ENCODE assay signal across 9 mouse cellular contexts in genomic region chr2:165875406-165875955, GRCm38 (mm10). TPM values are rescaled to one million over a fixed set of nuclear protein-coding genes. Genes with fewer than 3 reads are reported as not detected.
DNase-seq lines count a peak whose midpoint lies in the region; ATAC-seq and TF ChIP-seq lines count a peak whose summit lies in the region.
"Had no signal": no experiment of that assay in that cellular context is flagged by ENCODE, and none has a peak within 500 bp of the region (broad histone marks: within the 10 kb centered on the region; RNA-seq: fewer than 3 reads in every experiment).

No protein-coding gene starts in this region.

- peaks cover 9% of the 10 kb centered on the region for H3K36me3 ChIP-seq in heart, embryonic 11.5 days (ENCODE audit: control insufficient read depth, insufficient read depth, low read length)
- peaks cover 84% of the 10 kb centered on the region for H3K36me3 ChIP-seq in E14TG2a.4 (ENCODE audit: insufficient read depth, low read length)
- H3K36me3 ChIP-seq in forebrain, embryonic 13.5 days (ENCODE audit: poor library complexity, severe bottlenecking) = peaks cover 35% of the 10 kb centered on the region
- H3K36me3 ChIP-seq in liver, embryonic 13.5 days = peaks cover 95% of the 10 kb centered on the region

- DNase-seq in heart, adult 11 months = no peak
- DNase-seq in liver, embryonic 13.5 days = no peak
- DNase-seq in right cerebral cortex, postnatal 14 days = no peak
- no peak for DNase-seq in layer of hippocampus, postnatal 14 days (ENCODE audit: low spot score in 2 of 2)
- no peak for DNase-seq in urinary bladder, postnatal 10 days (ENCODE audit: low spot score)
- DNase-seq: thymus, postnatal 36 days had no signal

- H3K9me3 ChIP-seq in heart, embryonic 11.5 days (replicated peaks; ENCODE audit: control insufficient read depth, low read length) = no peaks in the 10 kb centered on the region
- H3K9me3 ChIP-seq in E14TG2a.4 (ENCODE audit: low read length) = peaks cover 9% of the 10 kb centered on the region; the same call in 1 of the 2 replicates
- no peaks in the 10 kb centered on the region for H3K9me3 ChIP-seq in forebrain, embryonic 13.5 days (replicated peaks)
- no peaks in the 10 kb centered on the region for H3K9me3 ChIP-seq in liver, embryonic 13.5 days (replicated peaks)

- H3K9ac ChIP-seq in heart, embryonic 11.5 days (ENCODE audit: low read depth, low read length) = peak overlapping the region; percentile 65
- peak overlapping the region; percentile 62 for H3K9ac ChIP-seq in forebrain, embryonic 13.5 days
- H3K9ac ChIP-seq in liver, embryonic 13.5 days = peak overlapping the region; percentile 49

- no peak for TF ChIP-seq CTCF in E14TG2a.4 (conservative IDR thresholded peaks at IDR 0.05; ENCODE audit: low read length)

- peaks cover 72% of the 10 kb centered on the region for H3K4me1 ChIP-seq in heart, embryonic 11.5 days (ENCODE audit: control insufficient read depth, insufficient read depth, low read length)
- H3K4me1 ChIP-seq in E14TG2a.4 (replicated peaks; ENCODE audit: low read depth, low read length) = peaks cover 89% of the 10 kb centered on the region
- H3K4me1 ChIP-seq in forebrain, embryonic 13.5 days = peaks cover 74% of the 10 kb centered on the region
- H3K4me1 ChIP-seq in liver, embryonic 13.5 days (replicated peaks) = peaks cover 80% of the 10 kb centered on the region

- H3K4me2 ChIP-seq in heart, embryonic 11.5 days = peak overlapping the region; percentile 37
- peak overlapping the region; percentile 67 for H3K4me2 ChIP-seq in forebrain, embryonic 13.5 days
- no peak overlapping the region for H3K4me2 ChIP-seq in liver, embryonic 13.5 days

- H3K27me3 ChIP-seq in heart, embryonic 11.5 days (ENCODE audit: control insufficient read depth, insufficient read depth, low read length) = no peaks in the 10 kb centered on the region
- no peaks in the 10 kb centered on the region for H3K27me3 ChIP-seq in E14TG2a.4 (ENCODE audit: insufficient read depth, low read length)
- H3K27me3 ChIP-seq in forebrain, embryonic 13.5 days = no peaks in the 10 kb centered on the region
- H3K27me3 ChIP-seq in liver, embryonic 13.5 days = no peaks in the 10 kb centered on the region

- no peak overlapping the region for H3K4me3 ChIP-seq in heart, embryonic 11.5 days (ENCODE audit: low read depth, low read length)
- H3K4me3 ChIP-seq in E14TG2a.4 (replicated peaks; ENCODE audit: low read length) = peak overlapping the region; percentile 69
- peak overlapping the region; percentile 12 for H3K4me3 ChIP-seq in forebrain, embryonic 13.5 days
- H3K4me3 ChIP-seq in liver, embryonic 13.5 days (replicated peaks) = no peak overlapping the region

- ATAC-seq in heart, embryonic 11.5 days (replicated peaks; ENCODE audit: insufficient number of reproducible peaks, low FRiP score, low TSS enrichment) = 0 out of 2 replicates have a peak, but pooled peaks have one; percentile 4
- peak; percentile 9; the same call in 1 of the 2 replicates for ATAC-seq in forebrain, embryonic 13.5 days
- no peak for ATAC-seq in liver, embryonic 13.5 days (ENCODE audit: low read depth)

- H3K27ac ChIP-seq in heart, embryonic 11.5 days (ENCODE audit: low read depth, low read length) = peak overlapping the region; percentile 86
- H3K27ac ChIP-seq in forebrain, embryonic 13.5 days = peak overlapping the region; percentile 85
- peak overlapping the region; percentile 73 for H3K27ac ChIP-seq in liver, embryonic 13.5 days

- WGBS in heart, embryonic 11.5 days (ENCODE audit: insufficient replicate concordance) = 26% methylated on average over 13 of the region's 13 CpGs
- 31% methylated on average over 13 of the region's 13 CpGs for WGBS in forebrain, embryonic 13.5 days
- 72% methylated on average over 13 of the region's 13 CpGs for WGBS in liver, embryonic 13.5 days (ENCODE audit: insufficient replicate concordance)

RNA-seq across cellular contexts. Expression of gene Zmynd8, which starts 23.3 kb away (rescaled TPM):
- polyA plus RNA-seq in heart, embryonic 11.5 days (2014; fragmentation: Nextera tagmentation; extraction: Ambion mirVana) = 39.6 and 47.6 TPM in 2 replicates
- polyA plus RNA-seq in forebrain, embryonic 13.5 days (2015; fragmentation: Nextera tagmentation; extraction: Ambion mirVana) = 73.3 and 85.4 TPM in 2 replicates
- polyA plus RNA-seq in liver, embryonic 13.5 days (2015; fragmentation: Nextera tagmentation; extraction: Ambion mirVana) = 26.5 and 28.3 TPM in 2 replicates
- 100 to 1,000 TPM; 138 to 143 TPM for total RNA-seq in layer of hippocampus, postnatal 14 days (2021)

Comparison
In these comparisons a context has a peak if more than half of its experiments do, and no peak if none do; other contexts are left out.
1. H3K4me3 ChIP-seq: peak in E14TG2a.4 (single experiment) and forebrain, embryonic 13.5 days (single experiment); none in heart, embryonic 11.5 days (single experiment) and liver, embryonic 13.5 days (single experiment).
2. Peak in every context shown above with its lines, with median percentiles within 50 percentile points of each other: H3K27ac ChIP-seq and H3K9ac ChIP-seq.